Mouse (Mus musculus): ENCODE measurements around the gene Lrig1. TPM values are rescaled to one million over a fixed set of nuclear protein-coding genes. Genes with fewer than 3 reads are reported as not detected.

Gene Lrig1
- polyA plus RNA-seq, 1 experiment from 2014 or later = 17.1 TPM

- WGBS = 96% methylated on average over 8 of the region's 8 CpGs
Observed at GRCm38 (mm10) chr6:94661321-94661720, 38.6 kb downstream of the Lrig1 start.

DNA sequence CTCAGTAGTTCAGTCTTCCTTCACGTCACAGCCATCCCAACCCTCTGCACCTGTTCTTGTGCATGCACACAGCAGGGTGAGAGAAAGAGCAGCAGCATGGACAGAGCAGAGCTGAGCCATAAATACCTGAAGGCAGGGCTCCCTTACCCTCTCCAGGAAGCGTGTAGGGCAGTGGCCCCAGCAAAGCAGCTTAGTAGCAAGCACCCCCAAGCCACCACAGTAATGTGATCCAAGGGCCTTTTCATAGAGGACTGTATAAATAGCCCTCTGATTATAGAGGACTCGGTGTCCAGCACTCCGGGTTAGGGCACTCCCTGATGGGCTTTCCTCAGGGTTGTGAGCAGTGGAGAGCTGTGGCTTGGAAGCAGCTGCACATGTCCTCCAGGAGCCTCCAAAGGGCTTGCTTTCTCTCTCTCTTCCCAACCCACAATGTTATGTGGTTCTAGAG is 40.0 kb downstream of the Lrig1 start:
- Histone ChIP-seq H3K4me2 (ENCODE audit: low read length) (no peak overlapping the region), H3K36me3 (ENCODE audit: control insufficient read depth, insufficient read depth, low read length) (no peaks in the 10 kb centered on the region), H3K27me3 (ENCODE audit: control insufficient read depth, insufficient read depth, low read length) (no peaks in the 10 kb centered on the region), H3K27ac (replicated peaks; ENCODE audit: low read depth, low read length) (no peak overlapping the region), H3K9ac (replicated peaks; ENCODE audit: low read length) (no peak overlapping the region), H3K4me1 (ENCODE audit: control insufficient read depth, insufficient read depth, low read length) (peaks cover 20% of the 10 kb centered on the region), H3K9me3 (ENCODE audit: control insufficient read depth, low read length) (no peaks in the 10 kb centered on the region), H3K4me3 (replicated peaks; ENCODE audit: low read depth, low read length) (no peak overlapping the region)
- no peak for ATAC-seq (ENCODE audit: low FRiP score, low TSS enrichment)
- DNase-seq = no peak
- 79% methylated on average over 4 of the region's 4 CpGs for WGBS

More at GRCm38 (mm10) chr6:94661321-94661720, 38.6 kb downstream of the Lrig1 start:
- Histone ChIP-seq H3K9ac (replicated peaks; ENCODE audit: low read length) (no peak overlapping the region), H3K4me2 (ENCODE audit: low read length) (no peak overlapping the region), H3K9me3 (ENCODE audit: control insufficient read depth, low read length) (no peaks in the 10 kb centered on the region), H3K4me3 (replicated peaks; ENCODE audit: low read depth, low read length) (no peak overlapping the region), H3K27me3 (ENCODE audit: control insufficient read depth, insufficient read depth, low read length) (no peaks in the 10 kb centered on the region), H3K27ac (replicated peaks; ENCODE audit: low read depth, low read length) (no peak overlapping the region), H3K36me3 (ENCODE audit: control insufficient read depth, insufficient read depth, low read length) (no peaks in the 10 kb centered on the region), H3K4me1 (ENCODE audit: control insufficient read depth, insufficient read depth, low read length) (peaks cover 11% of the 10 kb centered on the region)
- DNase-seq (no peak), ATAC-seq (ENCODE audit: low FRiP score, low TSS enrichment) (no peak)

- Histone ChIP-seq H3K27me3 (ENCODE audit: control insufficient read depth, insufficient read depth, low read length) (no peaks in the 10 kb centered on the region), H3K4me2 (ENCODE audit: low read length) (no peak overlapping the region), H3K27ac (replicated peaks; ENCODE audit: low read depth, low read length) (no peak overlapping the region), H3K4me3 (replicated peaks; ENCODE audit: low read depth, low read length) (no peak overlapping the region), H3K4me1 (ENCODE audit: control insufficient read depth, insufficient read depth, low read length) (peaks cover 23% of the 10 kb centered on the region), H3K9ac (replicated peaks; ENCODE audit: low read length) (no peak overlapping the region), H3K9me3 (ENCODE audit: control insufficient read depth, low read length) (no peaks in the 10 kb centered on the region), H3K36me3 (ENCODE audit: control insufficient read depth, insufficient read depth, low read length) (no peaks in the 10 kb centered on the region)
- 60% methylated on average over 6 of the region's 6 CpGs for WGBS
- DNase-seq (no peak), ATAC-seq (ENCODE audit: low FRiP score, low TSS enrichment) (no peak)
Observed at GRCm38 (mm10) chr6:94658136-94658480, 41.9 kb downstream of the Lrig1 start.

DNA sequence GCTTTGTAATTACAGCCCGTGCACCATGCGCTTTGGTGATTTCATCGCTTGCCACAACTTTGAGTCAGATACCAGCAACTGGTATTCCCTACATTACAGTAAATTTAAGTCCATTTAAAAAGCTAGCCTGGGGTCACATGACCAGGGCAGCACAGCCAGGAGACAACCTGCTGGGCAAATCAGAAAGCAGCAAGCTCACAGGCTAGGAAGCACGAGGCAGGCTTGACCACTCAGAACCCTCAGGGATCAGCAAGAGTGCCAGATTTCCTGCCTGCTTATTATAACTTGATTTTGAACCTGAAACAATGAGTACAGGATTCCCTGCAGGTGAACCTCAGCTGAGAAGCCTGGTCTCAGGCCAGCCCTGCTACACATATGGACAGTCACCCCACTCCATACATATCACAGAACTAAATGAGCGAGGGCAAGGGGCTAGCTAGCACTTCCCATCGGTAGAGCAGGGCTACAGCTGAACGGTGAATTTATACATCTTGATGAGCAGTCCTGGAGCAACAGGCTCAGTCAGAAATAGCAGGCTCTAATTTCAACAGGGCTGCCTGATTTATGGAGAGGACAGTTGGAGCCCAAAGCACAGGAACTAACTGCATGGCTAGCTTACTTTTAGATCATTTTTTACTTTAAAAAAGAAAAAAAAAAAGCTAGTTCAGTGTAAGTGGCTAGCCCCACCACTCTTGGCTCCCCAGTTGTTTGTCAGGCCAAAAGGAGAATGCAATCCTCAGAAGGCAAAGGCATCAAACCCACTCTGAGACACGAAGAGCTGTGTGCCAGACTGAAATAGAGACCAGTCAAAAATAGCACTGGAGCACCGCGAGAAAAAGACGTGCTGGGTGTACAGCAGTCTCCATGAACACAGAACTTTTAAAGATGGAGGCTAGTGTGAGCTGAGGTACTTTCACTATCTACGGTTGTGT is 42.5 kb downstream of the Lrig1 start:
- ATAC-seq (ENCODE audit: low FRiP score, low TSS enrichment) (no peak), DNase-seq (no peak)
- no peak overlapping the region for H3K9ac ChIP-seq (replicated peaks; ENCODE audit: low read length)
- peaks cover 29% of the 10 kb centered on the region for H3K4me1 ChIP-seq (ENCODE audit: control insufficient read depth, insufficient read depth, low read length)
- H3K4me3 ChIP-seq (replicated peaks; ENCODE audit: low read depth, low read length) = no peak overlapping the region
- 78% methylated on average over 12 of the region's 12 CpGs for WGBS
- no peaks in the 10 kb centered on the region for H3K27me3 ChIP-seq (ENCODE audit: control insufficient read depth, insufficient read depth, low read length)
- H3K4me2 ChIP-seq (ENCODE audit: low read length) = no peak overlapping the region
- H3K9me3 ChIP-seq (ENCODE audit: control insufficient read depth, low read length) = no peaks in the 10 kb centered on the region
- H3K36me3 ChIP-seq (ENCODE audit: control insufficient read depth, insufficient read depth, low read length) = no peaks in the 10 kb centered on the region
- H3K27ac ChIP-seq (replicated peaks; ENCODE audit: low read depth, low read length) = no peak overlapping the region

DNA sequence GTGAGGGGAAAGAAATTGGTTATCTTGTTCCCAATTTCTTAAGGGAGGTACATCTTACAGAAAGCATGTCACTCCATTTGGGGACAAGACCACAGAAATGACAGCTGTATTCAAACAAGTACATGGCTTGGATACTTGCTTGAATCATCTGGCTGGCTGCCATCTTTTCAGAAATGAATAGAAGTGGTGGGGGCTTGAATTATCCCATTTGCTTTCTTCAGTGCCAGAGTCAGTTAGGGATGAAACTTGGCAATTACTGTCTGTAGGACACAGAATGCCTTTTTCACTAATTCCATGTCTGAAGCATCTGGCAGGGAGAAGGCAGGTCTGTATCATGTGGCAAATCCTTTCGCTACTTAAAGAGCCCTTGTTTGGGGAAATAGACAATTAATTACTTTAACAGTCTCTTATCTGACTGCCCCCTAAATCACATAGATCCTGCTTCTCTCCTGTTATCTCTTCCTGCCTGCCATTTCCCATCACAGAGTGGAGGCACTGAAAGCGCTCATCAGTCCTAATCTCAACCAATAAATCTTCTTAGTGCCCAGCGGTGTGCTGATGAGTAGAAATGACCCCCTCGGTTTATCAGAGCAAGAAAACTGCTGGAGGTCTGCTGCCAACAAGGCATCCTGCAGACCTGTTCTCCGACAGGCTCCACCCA is 44.0 kb downstream of the Lrig1 start:
- 35% methylated on average over 5 of the region's 5 CpGs for WGBS
- Histone ChIP-seq H3K36me3 (ENCODE audit: control insufficient read depth, insufficient read depth, low read length) (no peaks in the 10 kb centered on the region), H3K9me3 (ENCODE audit: control insufficient read depth, low read length) (no peaks in the 10 kb centered on the region), H3K4me3 (replicated peaks; ENCODE audit: low read depth, low read length) (no peak overlapping the region), H3K9ac (replicated peaks; ENCODE audit: low read length) (no peak overlapping the region), H3K4me1 (ENCODE audit: control insufficient read depth, insufficient read depth, low read length) (peaks cover 31% of the 10 kb centered on the region), H3K27ac (replicated peaks; ENCODE audit: low read depth, low read length) (0 out of 2 replicates have a peak overlapping the region, but pooled peaks have one; percentile 2), H3K27me3 (ENCODE audit: control insufficient read depth, insufficient read depth, low read length) (no peaks in the 10 kb centered on the region), H3K4me2 (ENCODE audit: low read length) (no peak overlapping the region)
- DNase-seq = peak; percentile 78
- no peak; the same call in 1 of the 2 replicates for ATAC-seq (ENCODE audit: low FRiP score, low TSS enrichment)

GRCm38 (mm10) chr6:94653388-94654316 is 46.3 kb downstream of the Lrig1 start:
- Histone ChIP-seq H3K4me2 (ENCODE audit: low read length) (no peak overlapping the region), H3K4me3 (replicated peaks; ENCODE audit: low read depth, low read length) (no peak overlapping the region), H3K9me3 (ENCODE audit: control insufficient read depth, low read length) (no peaks in the 10 kb centered on the region), H3K27me3 (ENCODE audit: control insufficient read depth, insufficient read depth, low read length) (no peaks in the 10 kb centered on the region), H3K4me1 (ENCODE audit: control insufficient read depth, insufficient read depth, low read length) (peaks cover 45% of the 10 kb centered on the region), H3K36me3 (ENCODE audit: control insufficient read depth, insufficient read depth, low read length) (no peaks in the 10 kb centered on the region), H3K27ac (replicated peaks; ENCODE audit: low read depth, low read length) (no peak overlapping the region), H3K9ac (replicated peaks; ENCODE audit: low read length) (no peak overlapping the region)
- no peak for DNase-seq
- WGBS = 78% methylated on average over 10 of the region's 10 CpGs
- ATAC-seq (ENCODE audit: low FRiP score, low TSS enrichment) = no peak

GRCm38 (mm10) chr6:94652659-94653213 is 47.2 kb downstream of the Lrig1 start:
- Histone ChIP-seq H3K4me3 (replicated peaks; ENCODE audit: low read depth, low read length) (no peak overlapping the region), H3K9me3 (ENCODE audit: control insufficient read depth, low read length) (no peaks in the 10 kb centered on the region), H3K27me3 (ENCODE audit: control insufficient read depth, insufficient read depth, low read length) (no peaks in the 10 kb centered on the region), H3K9ac (replicated peaks; ENCODE audit: low read length) (no peak overlapping the region), H3K4me1 (ENCODE audit: control insufficient read depth, insufficient read depth, low read length) (peaks cover 54% of the 10 kb centered on the region), H3K36me3 (ENCODE audit: control insufficient read depth, insufficient read depth, low read length) (no peaks in the 10 kb centered on the region), H3K4me2 (ENCODE audit: low read length) (no peak overlapping the region), H3K27ac (replicated peaks; ENCODE audit: low read depth, low read length) (no peak overlapping the region)
- WGBS = 68% methylated on average over 6 of the region's 6 CpGs
- no peak for DNase-seq
- ATAC-seq (ENCODE audit: low FRiP score, low TSS enrichment) = no peak

DNA sequence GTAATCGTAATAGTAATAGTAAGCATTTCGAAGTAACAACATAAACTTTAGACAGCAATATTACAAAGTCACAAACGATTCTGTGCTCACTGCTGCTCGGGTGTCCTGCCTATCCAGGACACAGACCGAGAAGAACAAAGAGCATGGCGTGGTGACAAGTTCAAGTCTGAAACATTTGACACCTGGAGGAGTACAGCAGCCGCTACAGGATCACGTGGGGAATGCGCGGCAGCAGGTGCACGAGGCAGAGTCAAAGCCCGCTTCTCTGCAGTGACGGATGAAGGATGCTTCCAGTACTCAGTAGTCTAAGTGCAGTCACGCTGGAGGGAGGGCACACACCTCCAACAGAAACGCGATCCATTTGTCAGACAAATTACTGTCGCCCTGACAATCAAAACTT is 48.4 kb downstream of the Lrig1 start:
- 78% methylated on average over 17 of the region's 17 CpGs for WGBS
- no peaks in the 10 kb centered on the region for H3K9me3 ChIP-seq (ENCODE audit: control insufficient read depth, low read length)
- H3K27me3 ChIP-seq (ENCODE audit: control insufficient read depth, insufficient read depth, low read length) = no peaks in the 10 kb centered on the region
- no peaks in the 10 kb centered on the region for H3K36me3 ChIP-seq (ENCODE audit: control insufficient read depth, insufficient read depth, low read length)
- H3K9ac ChIP-seq (replicated peaks; ENCODE audit: low read length) = no peak overlapping the region
- no peak for ATAC-seq (ENCODE audit: low FRiP score, low TSS enrichment)
- H3K4me2 ChIP-seq (ENCODE audit: low read length) = no peak overlapping the region
- H3K4me1 ChIP-seq (ENCODE audit: control insufficient read depth, insufficient read depth, low read length) = peaks cover 58% of the 10 kb centered on the region
- H3K27ac ChIP-seq (replicated peaks; ENCODE audit: low read depth, low read length) = no peak overlapping the region
- no peak overlapping the region for H3K4me3 ChIP-seq (replicated peaks; ENCODE audit: low read depth, low read length)
- no peak for DNase-seq
